Mouse (Mus musculus) brain, embryonic 14.5 days (tissue): ENCODE measurements around the gene Isoc2a.

Experiments used
- CTCF ChIP-seq: fragments of 200-500 bp; IDR thresholded peaks from 2 replicates; pipeline ENCODE4 v1.5.1; 2012; ENCODE audit warnings: inconsistent platforms, mild to moderate bottlenecking, moderate library complexity, borderline replicate concordance; ENCODE audit not compliant: insufficient read depth, insufficient read length; ENCODE audit errors: extremely low read depth
- POLR2A ChIP-seq: fragments of 200-500 bp; IDR thresholded peaks from 2 replicates; pipeline ENCODE4 v1.6.1; 2012; ENCODE audit warnings: mild to moderate bottlenecking, inconsistent platforms, borderline replicate concordance; ENCODE audit not compliant: poor library complexity, insufficient read depth, insufficient read length, severe bottlenecking; ENCODE audit errors: extremely low read depth

DNA sequence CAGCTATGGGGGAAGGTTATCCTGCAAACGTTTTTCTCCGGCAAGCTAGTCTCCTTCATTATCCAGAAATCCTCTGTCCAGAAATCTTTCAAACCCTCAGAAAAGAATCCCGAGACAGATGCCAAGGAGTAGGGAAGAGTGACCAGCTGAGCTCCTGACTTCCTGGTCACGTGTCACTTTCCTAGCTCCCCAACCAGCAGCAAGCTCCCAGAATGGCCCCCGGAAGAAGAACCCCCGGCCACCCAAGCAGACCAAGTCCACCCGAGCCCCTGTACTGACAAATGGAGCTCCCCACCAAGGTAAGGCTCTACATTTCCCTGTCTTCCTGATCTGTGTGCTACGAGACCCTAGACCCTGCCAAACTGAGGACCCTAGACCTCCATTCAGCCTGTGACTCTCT, 50.8 kb downstream of the Isoc2a start:
- TF ChIP-seq CTCF (no peak), POLR2A (no peak)
